Mouse (Mus musculus): ENCODE results near the gene Slk.
"Not testable (repeated sequence)": the region's sequence is repeated elsewhere in the genome, so short reads cannot be mapped to it uniquely, and the experiment has no call there.

Gene Slk

GRCm38 (mm10) chr19:47571981-47572380 lies 7.5 kb upstream of the Slk start:
- not testable (repeated sequence) for DNase-seq

GRCm38 (mm10) chr19:47573718-47574117 lies 5.8 kb upstream of the Slk start:
- DNase-seq, result no peak

- peak; percentile 8 for DNase-seq
These were observed 775 bp upstream of the Slk start for GRCm38 (mm10) chr19:47578581-47579224.

- DNase-seq, result no peak
These were observed 532 bp downstream of the Slk start for GRCm38 (mm10) chr19:47579788-47580631.

- DNase-seq, result no peak
These were observed 6.3 kb downstream of the Slk start for GRCm38 (mm10) chr19:47585772-47586171.

GRCm38 (mm10) chr19:47587009-47587408 lies 7.5 kb downstream of the Slk start:
- DNase-seq, result no peak

- DNase-seq, result no peak
These were observed 29.0 kb downstream of the Slk start for GRCm38 (mm10) chr19:47608513-47608912.

- no peak for DNase-seq
These were observed 34.0 kb downstream of the Slk start for GRCm38 (mm10) chr19:47613442-47613841.

- no peak for DNase-seq
These were observed 42.0 kb downstream of the Slk start for GRCm38 (mm10) chr19:47621478-47621877.

GRCm38 (mm10) chr19:47624940-47625711 lies 45.6 kb downstream of the Slk start:
- no peak for DNase-seq

- no peak for DNase-seq
These were observed 48.0 kb downstream of the Slk start for GRCm38 (mm10) chr19:47627450-47627849.

GRCm38 (mm10) chr19:47629068-47629467 lies 49.6 kb downstream of the Slk start:
- DNase-seq, result no peak

GRCm38 (mm10) chr19:47630381-47630780 lies 50.9 kb downstream of the Slk start:
- DNase-seq, result no peak

- DNase-seq, result no peak
These were observed 52.3 kb downstream of the Slk start for GRCm38 (mm10) chr19:47631799-47632198.

GRCm38 (mm10) chr19:47635380-47635779 lies 55.9 kb downstream of the Slk start:
- no peak for DNase-seq

- DNase-seq, result no peak
These were observed 64.4 kb downstream of the Slk start for GRCm38 (mm10) chr19:47643910-47644309.

GRCm38 (mm10) chr19:47645583-47645982 lies 66.1 kb downstream of the Slk start:
- peak; percentile 60 for DNase-seq

GRCm38 (mm10) chr19:47646508-47647120 lies 67.1 kb downstream of the Slk start:
- DNase-seq, result no peak

GRCm38 (mm10) chr19:47649071-47649470 lies 69.6 kb downstream of the Slk start:
- no peak for DNase-seq

GRCm38 (mm10) chr19:47650366-47651159 lies 71.1 kb downstream of the Slk start:
- DNase-seq, result no peak

- DNase-seq, result no peak
These were observed 71.6 kb downstream of the Slk start for GRCm38 (mm10) chr19:47651160-47651480.

GRCm38 (mm10) chr19:47652255-47652654 lies 72.8 kb downstream of the Slk start:
- DNase-seq, result no peak

Measured in layer of hippocampus, adult 9-11 months (tissue).